Mouse (Mus musculus) limb, embryonic 13.5 days (tissue): ENCODE results near the gene Hdc. TPM values are rescaled to one million over a fixed set of nuclear protein-coding genes. Genes with fewer than 3 reads are reported as not detected.
A peak's percentile ranks its signal among the peaks of the same experiment; 100 is the strongest.

Experiments
- ATAC-seq: fragments of 200-750 bp; cut with Nextera tagmentation; 2 replicates; pipeline ENCODE4 v1.8.0; 2017; ENCODE audit warnings: low read depth, moderate number of reproducible peaks, moderate TSS enrichment; ENCODE audit not compliant: low FRiP score
- H3K27ac ChIP-seq: fragments of 300-500 bp; sonication (generic); 2 replicates; pipeline ENCODE4 v1.5.1; 2015; ENCODE audit warnings: inconsistent platforms, mild to moderate bottlenecking, moderate library complexity
- H3K27me3 ChIP-seq: fragments of 300-500 bp; sonication (generic); 2 replicates; pipeline ENCODE4 v1.6.1; 2015; ENCODE audit warnings: mild to moderate bottlenecking, inconsistent platforms
- H3K36me3 ChIP-seq: fragments of 300-500 bp; sonication (generic); 2 replicates; pipeline ENCODE4 v1.6.1; 2015; ENCODE audit warnings: inconsistent platforms, mild to moderate bottlenecking, moderate library complexity
- H3K4me1 ChIP-seq: fragments of 300-500 bp; sonication (generic); 2 replicates; pipeline ENCODE4 v1.6.1; 2015; ENCODE audit warnings: inconsistent platforms
- H3K4me2 ChIP-seq: fragments of 300-500 bp; sonication (generic); replicated peaks from 2 replicates; pipeline ENCODE4 v1.6.1; 2015; ENCODE audit warnings: inconsistent platforms, mild to moderate bottlenecking, moderate library complexity
- H3K4me3 ChIP-seq: fragments of 300-500 bp; sonication (generic); 2 replicates; pipeline ENCODE4 v1.5.1; 2015; ENCODE audit warnings: moderate library complexity, mild to moderate bottlenecking, inconsistent platforms
- H3K9ac ChIP-seq: fragments of 300-500 bp; sonication (generic); 2 replicates; pipeline ENCODE4 v1.6.1; 2015; ENCODE audit warnings: mild to moderate bottlenecking, inconsistent platforms
- H3K9me3 ChIP-seq: fragments of 300-500 bp; sonication (generic); 2 replicates; pipeline ENCODE4 v1.6.1; 2016; ENCODE audit warnings: inconsistent platforms
- WGBS: fragments of 180-500 bp; shearing (Covaris S2); methylation state at CpG from one replicate; pipeline ENCODE4 v1.1.7; 2015; 5-methylcytosine and 5-hydroxymethylcytosine counted together
- polyA plus RNA-seq: library from polyadenylated mRNA; unstranded; fragments of >200 nt; fragmentation: Nextera tagmentation; extraction: Ambion mirVana; gene quantifications from 2 replicates; pipeline ENCODE4 v1.2.1, GENCODE M21; 2015

Hdc gene
- polyA plus RNA-seq, 1 experiment from 2014 or later = 5.0 TPM

GRCm38 (mm10) chr2:126572747-126573146 lies 46.4 kb downstream of the Hdc start:
- H3K9me3 ChIP-seq = peaks cover 9% of the 10 kb centered on the region
- no peak for ATAC-seq
- H3K27ac ChIP-seq = no peak overlapping the region
- H3K27me3 ChIP-seq = 0 out of 2 replicates have a peak, but pooled peaks cover 3% of the 10 kb centered on the region
- no peaks in the 10 kb centered on the region for H3K36me3 ChIP-seq
- no peak overlapping the region for H3K4me2 ChIP-seq
- 45% methylated on average over 4 of the region's 4 CpGs for WGBS
- H3K9ac ChIP-seq = no peak overlapping the region
- no peak overlapping the region for H3K4me3 ChIP-seq
- H3K4me1 ChIP-seq = peaks cover 8% of the 10 kb centered on the region

GRCm38 (mm10) chr2:126572163-126572562 lies 46.9 kb downstream of the Hdc start:
- Histone ChIP-seq H3K36me3 (no peaks in the 10 kb centered on the region), H3K4me3 (no peak overlapping the region), H3K4me2 (no peak overlapping the region), H3K27ac (no peak overlapping the region), H3K27me3 (0 out of 2 replicates have a peak, but pooled peaks cover 3% of the 10 kb centered on the region), H3K4me1 (peaks cover 8% of the 10 kb centered on the region), H3K9me3 (peaks cover 9% of the 10 kb centered on the region), H3K9ac (no peak overlapping the region)
- ATAC-seq = no peak
- 33% methylated on average over 1 of the region's 1 CpGs for WGBS

- Histone ChIP-seq H3K27me3 (peaks cover 16% of the 10 kb centered on the region), H3K9me3 (no peaks in the 10 kb centered on the region), H3K4me3 (no peak overlapping the region), H3K4me1 (0 out of 2 replicates have a peak, but pooled peaks cover 6% of the 10 kb centered on the region), H3K4me2 (peak overlapping the region; percentile 25; the same call in 1 of the 2 replicates), H3K27ac (no peak overlapping the region), H3K36me3 (no peaks in the 10 kb centered on the region), H3K9ac (no peak overlapping the region)
- peak; percentile 87 for ATAC-seq
- WGBS = 51% methylated on average over 17 of the region's 17 CpGs
Observed at GRCm38 (mm10) chr2:126563411-126564105, 55.5 kb downstream of the Hdc start.

- no peak for ATAC-seq
- peaks cover 36% of the 10 kb centered on the region for H3K27me3 ChIP-seq
Observed at GRCm38 (mm10) chr2:126560094-126560493, 59.0 kb downstream of the Hdc start.

GRCm38 (mm10) chr2:126555533-126555932 lies 63.6 kb downstream of the Hdc start:
- Histone ChIP-seq H3K27ac (no peak overlapping the region), H3K4me3 (no peak overlapping the region), H3K4me2 (no peak overlapping the region), H3K9me3 (no peaks in the 10 kb centered on the region), H3K36me3 (no peaks in the 10 kb centered on the region), H3K27me3 (peaks cover 78% of the 10 kb centered on the region), H3K4me1 (peaks cover 15% of the 10 kb centered on the region), H3K9ac (no peak overlapping the region)
- WGBS = 87% methylated on average over 5 of the region's 5 CpGs
- no peak for ATAC-seq

More at GRCm38 (mm10) chr2:126560094-126560493, 59.0 kb downstream of the Hdc start:
- no peak overlapping the region for H3K4me3 ChIP-seq
- no peak overlapping the region for H3K9ac ChIP-seq
- H3K4me2 ChIP-seq = no peak overlapping the region
- H3K9me3 ChIP-seq = no peaks in the 10 kb centered on the region
- H3K27ac ChIP-seq = no peak overlapping the region
- H3K36me3 ChIP-seq = no peaks in the 10 kb centered on the region
- 92% methylated on average over 1 of the region's 1 CpGs for WGBS
- 0 out of 2 replicates have a peak, but pooled peaks cover 6% of the 10 kb centered on the region for H3K4me1 ChIP-seq

- H3K27me3 ChIP-seq = peaks cover 76% of the 10 kb centered on the region
- H3K9me3 ChIP-seq = no peaks in the 10 kb centered on the region
- peak overlapping the region; percentile 62 for H3K9ac ChIP-seq
- H3K36me3 ChIP-seq = no peaks in the 10 kb centered on the region
- ATAC-seq = no peak
- H3K4me1 ChIP-seq = peaks cover 15% of the 10 kb centered on the region
- peak overlapping the region; percentile 57 for H3K4me3 ChIP-seq
- no peak overlapping the region for H3K27ac ChIP-seq
- peak overlapping the region; percentile 99 for H3K4me2 ChIP-seq
- 2% methylated on average over 26 of the region's 26 CpGs for WGBS
Observed at GRCm38 (mm10) chr2:126553291-126553639, 65.8 kb downstream of the Hdc start.

- Histone ChIP-seq H3K27me3 (peaks cover 76% of the 10 kb centered on the region), H3K9ac (peak within 1 kb of the TSS; percentile 62), H3K36me3 (no peaks in the 10 kb centered on the region), H3K4me3 (peak within 1 kb of the TSS; percentile 57), H3K4me1 (peaks cover 15% of the 10 kb centered on the region), H3K4me2 (peak within 1 kb of the TSS; percentile 99), H3K27ac (no peak within 1 kb of the TSS), H3K9me3 (no peaks in the 10 kb centered on the region)
- 1% methylated on average over 60 of the region's 61 CpGs for WGBS
- peak; percentile 32 for ATAC-seq
Observed at GRCm38 (mm10) chr2:126552357-126553290, 66.5 kb downstream of the Hdc start, which contains the start of gene Slc27a2. Gene Slc27a2, plus strand, starts transcription at chr2:126552407.

GRCm38 (mm10) chr2:126551896-126552295 lies 67.2 kb downstream of the Hdc start:
- Histone ChIP-seq H3K4me1 (peaks cover 15% of the 10 kb centered on the region), H3K4me2 (no peak overlapping the region), H3K36me3 (no peaks in the 10 kb centered on the region), H3K4me3 (no peak overlapping the region), H3K9me3 (no peaks in the 10 kb centered on the region), H3K9ac (no peak overlapping the region), H3K27me3 (peaks cover 74% of the 10 kb centered on the region), H3K27ac (no peak overlapping the region)
- no peak for ATAC-seq
- WGBS = 33% methylated on average over 5 of the region's 5 CpGs

GRCm38 (mm10) chr2:126551244-126551890 lies 67.7 kb downstream of the Hdc start:
- no peak for ATAC-seq
- H3K9me3 ChIP-seq = no peaks in the 10 kb centered on the region
- WGBS = 83% methylated on average over 8 of the region's 8 CpGs
- H3K4me2 ChIP-seq = no peak overlapping the region
- H3K4me3 ChIP-seq = no peak overlapping the region
- peaks cover 69% of the 10 kb centered on the region for H3K27me3 ChIP-seq
- no peak overlapping the region for H3K27ac ChIP-seq
- H3K9ac ChIP-seq = no peak overlapping the region
- H3K36me3 ChIP-seq = no peaks in the 10 kb centered on the region
- H3K4me1 ChIP-seq = peaks cover 15% of the 10 kb centered on the region

GRCm38 (mm10) chr2:126549681-126550080 lies 69.4 kb downstream of the Hdc start:
- no peaks in the 10 kb centered on the region for H3K36me3 ChIP-seq
- no peak overlapping the region for H3K9ac ChIP-seq
- peaks cover 52% of the 10 kb centered on the region for H3K27me3 ChIP-seq
- ATAC-seq = no peak
- H3K27ac ChIP-seq = no peak overlapping the region
- peaks cover 15% of the 10 kb centered on the region for H3K4me1 ChIP-seq
- H3K4me3 ChIP-seq = no peak overlapping the region
- 82% methylated on average over 7 of the region's 7 CpGs for WGBS
- H3K4me2 ChIP-seq = no peak overlapping the region
- H3K9me3 ChIP-seq = no peaks in the 10 kb centered on the region

GRCm38 (mm10) chr2:126546392-126546791 lies 72.7 kb downstream of the Hdc start:
- 92% methylated on average over 3 of the region's 3 CpGs for WGBS
- Histone ChIP-seq H3K9ac (no peak overlapping the region), H3K27me3 (peaks cover 19% of the 10 kb centered on the region), H3K4me2 (no peak overlapping the region), H3K9me3 (no peaks in the 10 kb centered on the region), H3K27ac (no peak overlapping the region), H3K36me3 (no peaks in the 10 kb centered on the region), H3K4me1 (no peaks in the 10 kb centered on the region), H3K4me3 (no peak overlapping the region)
- no peak for ATAC-seq

GRCm38 (mm10) chr2:126545297-126545696 lies 73.8 kb downstream of the Hdc start:
- no peak for ATAC-seq
- H3K27ac ChIP-seq = no peak overlapping the region
- H3K27me3 ChIP-seq = peaks cover 8% of the 10 kb centered on the region
- no peak overlapping the region for H3K4me2 ChIP-seq
- 79% methylated on average over 5 of the region's 5 CpGs for WGBS
- H3K9ac ChIP-seq = no peak overlapping the region
- no peaks in the 10 kb centered on the region for H3K9me3 ChIP-seq
- H3K36me3 ChIP-seq = no peaks in the 10 kb centered on the region
- no peaks in the 10 kb centered on the region for H3K4me1 ChIP-seq
- H3K4me3 ChIP-seq = no peak overlapping the region
